Mouse (Mus musculus) liver, postnatal 0 days (tissue): ENCODE data around the gene Zfand4. TPM values are rescaled to one million over a fixed set of nuclear protein-coding genes. Genes with fewer than 3 reads are reported as not detected.
"Not testable (repeated sequence)": the region's sequence is repeated elsewhere in the genome, so short reads cannot be mapped to it uniquely, and the experiment has no call there.

Experiments
- ATAC-seq: fragments of 200-750 bp; cut with Nextera tagmentation; 2 replicates; pipeline ENCODE4 v1.8.0; 2017; ENCODE audit warnings: mild to moderate bottlenecking, moderate library complexity
- DNase-seq: peaks from one replicate; pipeline ENCODE4 v3.0.0-alpha.2; 2016
- H3K27ac ChIP-seq: fragments of 300-500 bp; sonication (generic); 2 replicates; pipeline ENCODE4 v1.5.1; 2014; ENCODE audit warnings: antibody characterized with exemption, moderate library complexity, mild to moderate bottlenecking, low read depth
- H3K27me3 ChIP-seq: fragments of 300-500 bp; sonication (generic); 2 replicates; pipeline ENCODE4 v1.6.1; 2014; ENCODE audit warnings: low read length, control low read depth, mixed read lengths; ENCODE audit not compliant: insufficient read depth
- H3K36me3 ChIP-seq: fragments of 300-500 bp; sonication (generic); replicated peaks from 2 replicates; pipeline ENCODE4 v1.6.1; 2014; ENCODE audit warnings: mild to moderate bottlenecking, control low read depth, low read length, moderate library complexity, mixed read lengths; ENCODE audit not compliant: insufficient read depth
- H3K4me1 ChIP-seq: fragments of 300-500 bp; sonication (generic); 2 replicates; pipeline ENCODE4 v1.6.1; 2014; ENCODE audit warnings: antibody characterized with exemption, mild to moderate bottlenecking, control low read depth; ENCODE audit not compliant: insufficient read depth
- H3K4me2 ChIP-seq: fragments of 300-500 bp; sonication (generic); 2 replicates; pipeline ENCODE4 v1.6.1; 2014; ENCODE audit warnings: low read depth, mild to moderate bottlenecking, low read length, moderate library complexity, mixed read lengths
- H3K4me3 ChIP-seq: fragments of 300-500 bp; sonication (generic); 2 replicates; pipeline ENCODE4 v1.5.1; 2014; ENCODE audit warnings: low read depth, low read length
- H3K9ac ChIP-seq: fragments of 300-500 bp; sonication (generic); replicated peaks from 2 replicates; pipeline ENCODE4 v1.6.1; 2014; ENCODE audit warnings: mild to moderate bottlenecking, moderate library complexity
- H3K9me3 ChIP-seq: fragments of 300-500 bp; sonication (generic); 2 replicates; pipeline ENCODE4 v1.6.1; 2016; ENCODE audit warnings: mild to moderate bottlenecking, control low read depth, low read length, mixed read lengths
- CTCF ChIP-seq: sonication (generic); IDR thresholded peaks from 2 replicates; pipeline ENCODE4 v1.5.1; 2016; ENCODE audit warnings: antibody characterized with exemption, low read depth
- EP300 ChIP-seq: IDR thresholded peaks from 2 replicates; pipeline ENCODE4 v1.6.1; 2016; ENCODE audit warnings: antibody characterized with exemption, low read depth, mild to moderate bottlenecking
- WGBS: fragments of 180-500 bp; shearing (Covaris S2); extraction: QIAGEN DNeasy Blood & Tissue Kit; methylation state at CpG from one replicate; pipeline ENCODE4 v1.1.7; 2014; ENCODE audit not compliant: insufficient replicate concordance; 5-methylcytosine and 5-hydroxymethylcytosine counted together
- polyA plus RNA-seq: library from polyadenylated mRNA; unstranded; fragments of >200 nt; fragmentation: Nextera tagmentation; extraction: Ambion mirVana; gene quantifications from 2 replicates; pipeline ENCODE4 v1.2.1, GENCODE M21; 2015

Zfand4 gene
- polyA plus RNA-seq, 1 experiment from 2014 or later = 5.7 TPM

DNA sequence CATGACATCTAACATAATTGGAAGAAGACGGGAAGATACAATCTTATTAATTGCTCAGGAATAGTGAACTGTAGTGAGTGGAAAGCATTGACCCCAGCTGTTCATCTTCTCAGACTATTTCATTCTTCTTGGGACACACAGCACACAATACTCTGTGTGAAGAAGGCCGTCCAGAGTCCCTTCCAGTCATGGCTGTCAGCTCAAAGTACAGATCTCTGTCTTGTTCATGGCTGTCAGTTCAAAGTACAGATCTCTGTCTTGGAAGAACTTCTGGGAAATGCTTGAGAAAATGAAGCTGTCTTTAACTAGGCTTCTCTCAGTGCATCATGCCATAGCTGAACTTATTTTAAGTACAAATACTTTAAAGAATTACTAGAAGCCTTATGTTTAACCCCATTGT lies 83.9 kb downstream of the Zfand4 start:
- Histone ChIP-seq H3K27me3 (no peaks in the 10 kb centered on the region), H3K36me3 (no peaks in the 10 kb centered on the region), H3K9ac (no peak overlapping the region), H3K9me3 (no peaks in the 10 kb centered on the region), H3K4me2 (no peak overlapping the region), H3K27ac (no peak overlapping the region), H3K4me3 (no peak overlapping the region), H3K4me1 (peaks cover 14% of the 10 kb centered on the region)
- WGBS = 86% methylated on average over 2 of the region's 2 CpGs
- no peak for TF ChIP-seq CTCF
- no peak for TF ChIP-seq EP300
- ATAC-seq (no peak), DNase-seq (no peak)

DNA sequence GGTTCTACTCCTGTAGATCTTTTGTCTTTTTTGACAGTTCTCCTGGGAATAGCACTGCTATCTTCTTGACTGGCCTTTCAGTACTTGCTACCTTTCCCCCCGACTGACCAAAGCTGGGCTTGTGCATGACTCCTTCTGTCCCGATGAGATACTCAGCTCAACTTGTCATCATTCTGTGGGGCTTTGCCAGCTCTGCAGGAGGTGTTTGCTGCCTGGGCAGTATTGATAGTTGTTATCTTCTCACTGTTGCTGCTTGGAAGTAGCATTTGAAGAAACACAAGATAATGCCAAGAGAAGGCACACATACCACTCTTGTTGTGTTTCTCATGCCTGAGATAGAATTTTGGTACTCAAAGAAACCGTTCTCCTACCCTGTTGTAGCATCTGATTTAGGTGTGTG lies 86.0 kb downstream of the Zfand4 start:
- H3K27ac ChIP-seq = peak overlapping the region; percentile 87
- DNase-seq (peak; percentile 69), ATAC-seq (peak; percentile 91)
- 42% methylated on average over 3 of the region's 3 CpGs for WGBS
- H3K4me2 ChIP-seq = peak overlapping the region; percentile 70
- peak overlapping the region; percentile 34; the same call in 1 of the 2 replicates for H3K4me3 ChIP-seq
- H3K4me1 ChIP-seq = peaks cover 14% of the 10 kb centered on the region
- peak overlapping the region; percentile 67; the same call in 1 of the 2 replicates for H3K9ac ChIP-seq
- H3K9me3 ChIP-seq = no peaks in the 10 kb centered on the region
- TF ChIP-seq CTCF = no peak
- peak; percentile 99 for TF ChIP-seq EP300
- no peaks in the 10 kb centered on the region; the same call in 1 of the 2 replicates for H3K36me3 ChIP-seq
- no peaks in the 10 kb centered on the region for H3K27me3 ChIP-seq

DNA sequence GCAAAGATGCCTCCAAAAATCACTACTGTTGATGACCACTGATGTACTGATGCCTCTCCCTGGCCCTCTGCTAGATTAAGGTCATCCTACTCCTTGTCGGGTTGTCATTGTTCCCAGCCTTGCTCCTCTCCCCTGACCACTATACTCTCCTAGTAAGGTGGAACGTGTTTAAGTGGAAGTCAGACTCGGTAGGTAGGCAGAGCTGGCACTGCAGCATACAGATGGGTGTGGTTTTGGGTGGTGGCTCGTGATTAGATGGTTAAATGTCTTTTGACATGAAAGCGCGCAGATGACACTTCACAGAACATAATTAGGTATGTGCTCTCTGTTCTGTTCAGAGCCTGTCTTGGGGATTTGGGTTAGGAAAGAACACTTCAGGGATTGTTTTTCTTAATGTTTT lies 86.6 kb downstream of the Zfand4 start:
- WGBS = 44% methylated on average over 6 of the region's 6 CpGs
- Histone ChIP-seq H3K36me3 (no peaks in the 10 kb centered on the region; the same call in 1 of the 2 replicates), H3K9me3 (no peaks in the 10 kb centered on the region), H3K27me3 (no peaks in the 10 kb centered on the region), H3K9ac (peak overlapping the region; percentile 67), H3K27ac (peak overlapping the region; percentile 87), H3K4me1 (peaks cover 14% of the 10 kb centered on the region), H3K4me3 (peak overlapping the region; percentile 34), H3K4me2 (peak overlapping the region; percentile 70)
- ATAC-seq = peak; percentile 87
- TF ChIP-seq EP300 (peak; percentile 80), CTCF (no peak)
- DNase-seq = peak; percentile 59

DNA sequence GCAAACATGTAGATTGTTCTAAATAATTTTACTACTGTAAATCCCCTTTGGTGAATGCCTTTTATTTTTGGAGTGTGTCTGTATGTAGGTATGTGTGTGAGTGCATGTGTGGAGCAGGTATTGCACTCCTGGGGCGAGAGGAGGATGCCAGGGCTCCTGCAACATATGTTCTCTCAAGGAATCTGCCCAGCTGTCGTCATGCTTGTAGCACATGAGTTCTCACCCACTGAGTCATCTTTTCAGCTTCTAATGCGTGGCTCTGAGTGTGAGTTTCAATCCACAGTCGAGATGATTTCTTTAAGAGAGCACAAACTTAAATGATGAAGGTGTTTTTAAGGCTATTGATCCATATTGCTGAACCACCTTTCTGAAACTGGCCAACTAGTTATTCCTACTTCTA lies 87.5 kb downstream of the Zfand4 start:
- peak overlapping the region; percentile 34 for H3K4me3 ChIP-seq
- H3K36me3 ChIP-seq = no peaks in the 10 kb centered on the region; the same call in 1 of the 2 replicates
- no peak overlapping the region for H3K9ac ChIP-seq
- 70% methylated on average over 4 of the region's 4 CpGs for WGBS
- no peaks in the 10 kb centered on the region for H3K9me3 ChIP-seq
- ATAC-seq = no peak
- H3K27me3 ChIP-seq = no peaks in the 10 kb centered on the region
- H3K27ac ChIP-seq = peak overlapping the region; percentile 75
- no peak for DNase-seq
- TF ChIP-seq EP300 = no peak
- no peak for TF ChIP-seq CTCF
- H3K4me2 ChIP-seq = peak overlapping the region; percentile 70
- peaks cover 14% of the 10 kb centered on the region for H3K4me1 ChIP-seq

DNA sequence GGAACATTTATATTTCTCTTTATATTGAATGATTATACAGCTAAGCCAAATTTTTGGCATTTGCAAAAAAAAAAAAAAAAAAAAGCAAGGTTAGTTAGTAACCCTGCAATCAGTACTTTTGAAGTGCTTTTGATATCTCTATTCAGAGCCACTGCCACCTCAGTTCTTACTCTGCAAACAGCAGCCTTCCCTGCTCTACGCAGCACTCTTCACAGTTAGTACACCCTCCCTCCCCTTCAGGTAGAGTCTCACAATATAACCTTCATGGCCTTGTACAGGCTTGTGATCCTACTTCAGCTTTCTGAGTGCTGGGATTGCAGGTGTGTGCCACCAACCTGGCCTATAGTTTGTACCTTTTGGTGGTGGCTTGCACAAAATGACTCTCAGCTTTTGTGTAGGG lies 89.4 kb downstream of the Zfand4 start:
- ATAC-seq = no peak
- no peaks in the 10 kb centered on the region; the same call in 1 of the 2 replicates for H3K36me3 ChIP-seq
- H3K9ac ChIP-seq = no peak overlapping the region
- no peak for DNase-seq
- no peak for TF ChIP-seq CTCF
- TF ChIP-seq EP300 = no peak
- 92% methylated on average over 1 of the region's 1 CpGs for WGBS
- H3K4me3 ChIP-seq = peak overlapping the region; percentile 36
- no peaks in the 10 kb centered on the region for H3K27me3 ChIP-seq
- H3K27ac ChIP-seq = no peak overlapping the region
- H3K4me1 ChIP-seq = peaks cover 13% of the 10 kb centered on the region; the same call in 1 of the 2 replicates
- H3K9me3 ChIP-seq = no peaks in the 10 kb centered on the region
- H3K4me2 ChIP-seq = peak overlapping the region; percentile 64

DNA sequence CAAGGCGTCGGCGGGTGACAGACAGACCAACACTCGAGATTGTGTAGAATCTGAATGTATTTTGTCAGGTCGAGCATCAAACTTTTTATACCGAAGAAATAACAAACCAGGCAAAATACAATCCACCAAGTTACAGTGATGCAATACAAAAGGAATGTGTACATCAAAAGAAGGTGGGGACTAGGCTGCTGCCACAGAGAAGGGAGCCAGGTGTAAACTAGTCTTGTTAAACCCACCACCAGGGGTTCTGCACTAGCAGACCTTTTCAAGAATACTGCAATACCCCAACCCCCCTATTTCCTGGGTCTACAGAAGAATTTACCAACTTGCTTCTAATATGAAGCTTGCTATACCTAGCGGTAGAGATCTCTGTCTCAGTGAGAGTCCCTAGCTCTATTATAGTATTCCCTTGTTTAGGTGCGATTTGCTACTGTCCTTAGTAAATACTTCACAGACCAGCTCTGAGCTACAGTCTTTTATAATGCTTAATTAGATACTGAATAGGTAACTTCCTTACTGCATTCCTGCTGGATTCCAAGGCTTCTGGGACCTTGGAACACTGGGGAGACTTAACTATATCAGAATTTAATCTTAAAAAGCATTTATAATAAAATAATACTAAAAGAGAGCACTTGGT lies 92.4 kb downstream of the Zfand4 start:
- H3K9ac ChIP-seq, H3K4me1 ChIP-seq, H3K9me3 ChIP-seq, H3K27me3 ChIP-seq, ATAC-seq, DNase-seq, H3K4me2 ChIP-seq, H3K27ac ChIP-seq, H3K4me3 ChIP-seq, H3K36me3 ChIP-seq: not testable (repeated sequence)
- 80% methylated on average over 8 of the region's 8 CpGs for WGBS

DNA sequence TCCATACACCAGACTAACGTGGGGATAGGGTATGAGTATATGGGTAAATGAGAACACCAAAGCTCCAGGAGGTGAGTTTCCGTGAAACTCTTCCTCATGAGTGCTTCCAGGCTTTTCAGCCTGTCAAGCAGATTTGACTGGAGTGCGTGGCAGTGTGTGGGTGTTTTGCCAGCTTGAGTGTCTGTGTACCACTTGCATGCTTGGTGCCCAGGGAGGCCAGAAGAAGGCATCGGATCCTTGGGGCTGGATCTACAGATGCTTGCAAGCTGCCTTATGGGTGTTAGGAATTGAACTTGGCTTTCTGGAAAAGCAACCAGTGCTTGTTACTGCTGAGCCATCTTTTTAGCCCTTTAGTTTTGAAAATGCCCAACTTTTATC lies 92.9 kb downstream of the Zfand4 start:
- DNase-seq = no peak
- Histone ChIP-seq H3K36me3 (peaks cover 6% of the 10 kb centered on the region), H3K9me3 (no peaks in the 10 kb centered on the region), H3K27ac (no peak overlapping the region), H3K9ac (no peak overlapping the region), H3K27me3 (no peaks in the 10 kb centered on the region), H3K4me1 (0 out of 2 replicates have a peak, but pooled peaks cover 3% of the 10 kb centered on the region), H3K4me3 (no peak overlapping the region), H3K4me2 (no peak overlapping the region)
- ATAC-seq = no peak
- TF ChIP-seq CTCF (no peak), EP300 (no peak)
- WGBS = 90% methylated on average over 4 of the region's 4 CpGs
